Mouse (Mus musculus) limb, embryonic 15.5 days (tissue): ENCODE data around the gene Flrt1. TPM values are rescaled to one million over a fixed set of nuclear protein-coding genes. Genes with fewer than 3 reads are reported as not detected.

ENCODE experiments used
- polyA plus RNA-seq: library from polyadenylated mRNA; unstranded; fragments of >200 nt; fragmentation: Nextera tagmentation; extraction: Ambion mirVana; gene quantifications from 2 replicates; pipeline ENCODE4 v1.2.1, GENCODE M21; 2015

The Flrt1 gene
- polyA plus RNA-seq, 1 experiment from 2014 or later, result 5.6 TPM

Other genes starting within 250 kb of the Flrt1 start
- 1.2 and 1.7 TPM in 2 replicates for gene Ccdc88b, start 247.5 kb downstream of the Flrt1 start, polyA plus RNA-seq
- 123 and 138 TPM in 2 replicates for gene Trmt112, start 196.0 kb downstream of the Flrt1 start, polyA plus RNA-seq
- gene Prdx5, start 195.6 kb downstream of the Flrt1 start, polyA plus RNA-seq, result 349 and 392 TPM in 2 replicates
- 11.1 and 11.4 TPM in 2 replicates for gene Esrra, start 183.9 kb downstream of the Flrt1 start, polyA plus RNA-seq
- 6.7 and 7.9 TPM in 2 replicates for gene Catsperz, start 180.3 kb downstream of the Flrt1 start, polyA plus RNA-seq
- 1.5 and 1.7 TPM in 2 replicates for gene Kcnk4, start 171.2 kb downstream of the Flrt1 start, polyA plus RNA-seq
- 92.3 and 94.7 TPM in 2 replicates for gene Bad, start 163.9 kb downstream of the Flrt1 start, polyA plus RNA-seq
- gene Gpr137, start 163.2 kb downstream of the Flrt1 start, polyA plus RNA-seq, result 35.2 and 38.9 TPM in 2 replicates
- 168 TPM in 2 replicates for gene Ppp1r14b, start 130.8 kb downstream of the Flrt1 start, polyA plus RNA-seq
- 48.4 and 50.5 TPM in 2 replicates for gene Plcb3, start 129.3 kb downstream of the Flrt1 start, polyA plus RNA-seq
- gene Fkbp2, start 125.2 kb downstream of the Flrt1 start, polyA plus RNA-seq, result 117 and 124 TPM in 2 replicates
- gene Vegfb, start 118.1 kb downstream of the Flrt1 start, polyA plus RNA-seq, result 39.9 and 46.3 TPM in 2 replicates
- 23.8 and 30.6 TPM in 2 replicates for gene Dnajc4, start 113.2 kb downstream of the Flrt1 start, polyA plus RNA-seq
- gene Nudt22, start 109.6 kb downstream of the Flrt1 start, polyA plus RNA-seq, result 21.7 and 24.1 TPM in 2 replicates
- 11.9 and 12.2 TPM in 2 replicates for gene Trpt1, start 109.6 kb downstream of the Flrt1 start, polyA plus RNA-seq
- 13.1 TPM in 2 replicates for gene Fermt3, start 86.3 kb downstream of the Flrt1 start, polyA plus RNA-seq
- gene Stip1, start 65.8 kb downstream of the Flrt1 start, polyA plus RNA-seq, result 207 and 226 TPM in 2 replicates
- gene Macrod1, start 48.9 kb downstream of the Flrt1 start, polyA plus RNA-seq, result 18.2 and 27.2 TPM in 2 replicates
- 183 and 197 TPM in 2 replicates for gene Otub1, start 100.6 kb upstream of the Flrt1 start, polyA plus RNA-seq
- 676 and 682 TPM in 2 replicates for gene Cox8a, start 111.9 kb upstream of the Flrt1 start, polyA plus RNA-seq
- gene Naa40, start 135.5 kb upstream of the Flrt1 start, polyA plus RNA-seq, result 43.4 and 45.0 TPM in 2 replicates
- gene Rcor2, start 161.6 kb upstream of the Flrt1 start, polyA plus RNA-seq, result 16.9 TPM in 2 replicates
- gene Mark2, start 236.1 kb upstream of the Flrt1 start, polyA plus RNA-seq, result 41.1 and 46.4 TPM in 2 replicates